Mouse (Mus musculus): ENCODE data around the gene Paqr8. TPM values are rescaled to one million over a fixed set of nuclear protein-coding genes. Genes with fewer than 3 reads are reported as not detected.

The Paqr8 gene
- total and polyA plus RNA-seq, 2 experiments from 2014 or later = 25.8 to 55.9 TPM

DNA sequence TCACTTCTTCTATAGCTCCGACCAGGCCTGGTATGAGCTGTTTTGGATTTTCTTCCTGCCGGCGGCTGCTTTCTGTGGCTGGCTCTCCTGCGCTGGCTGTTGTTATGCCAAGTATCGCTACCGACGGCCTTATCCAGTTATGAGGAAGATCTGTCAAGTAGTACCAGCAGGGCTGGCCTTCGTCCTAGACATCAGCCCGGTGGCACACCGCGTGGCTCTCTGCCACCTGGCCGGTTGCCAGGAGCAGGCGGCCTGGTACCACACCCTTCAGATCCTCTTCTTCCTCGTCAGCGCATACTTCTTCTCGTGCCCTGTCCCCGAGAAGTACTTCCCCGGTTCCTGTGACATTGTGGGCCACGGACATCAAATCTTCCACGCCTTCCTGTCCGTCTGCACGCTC lies 44.7 kb downstream of the Paqr8 start:
- Histone ChIP-seq H3K27ac (ENCODE audit: low read depth, low read length) (no peak overlapping the region), H3K4me1 (ENCODE audit: insufficient read depth) (no peaks in the 10 kb centered on the region), H3K9me3 (ENCODE audit: low read length) (no peaks in the 10 kb centered on the region), H3K4me2 (ENCODE audit: low read depth) (no peak overlapping the region), H3K27me3 (ENCODE audit: insufficient read depth, low read length) (no peaks in the 10 kb centered on the region), H3K4me3 (ENCODE audit: low read depth, low read length) (no peak overlapping the region), H3K9ac (no peak overlapping the region), H3K36me3 (ENCODE audit: insufficient read depth) (peaks cover 13% of the 10 kb centered on the region)
- DNase-seq = no peak
- no peak for TF ChIP-seq CTCF (IDR thresholded peaks at IDR 0.05; ENCODE audit: low read depth)
- 73% methylated on average over 22 of the region's 22 CpGs for WGBS
- 0 out of 2 replicates have a peak, but pooled peaks have one; percentile 12 for ATAC-seq

DNA sequence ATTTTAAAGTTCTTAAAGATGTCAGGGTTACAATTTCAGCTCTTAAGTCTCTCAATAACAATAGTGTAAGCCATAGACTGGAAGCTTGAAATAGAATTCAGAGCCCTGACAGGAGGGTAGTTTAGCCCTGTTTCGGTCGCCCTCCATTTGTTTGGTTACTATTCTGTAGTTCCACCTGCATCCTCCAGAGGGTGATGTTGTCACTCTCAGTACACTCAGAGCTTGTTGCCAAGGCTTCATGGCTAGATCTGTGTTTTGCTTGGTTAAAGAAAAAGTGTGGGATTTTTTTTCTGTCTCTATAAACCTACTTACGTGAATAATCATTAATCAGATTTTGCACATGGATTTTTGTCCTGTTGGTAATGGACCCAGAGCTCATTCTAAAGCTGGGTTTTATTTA lies 48.6 kb downstream of the Paqr8 start:
- Histone ChIP-seq H3K27me3 (ENCODE audit: insufficient read depth, low read length) (no peaks in the 10 kb centered on the region), H3K4me1 (ENCODE audit: insufficient read depth) (0 out of 2 replicates have a peak, but pooled peaks cover 6% of the 10 kb centered on the region), H3K9me3 (ENCODE audit: low read length) (no peaks in the 10 kb centered on the region), H3K4me2 (ENCODE audit: low read depth) (no peak overlapping the region), H3K9ac (no peak overlapping the region), H3K4me3 (ENCODE audit: low read depth, low read length) (no peak overlapping the region), H3K27ac (ENCODE audit: low read depth, low read length) (no peak overlapping the region), H3K36me3 (ENCODE audit: insufficient read depth) (peaks cover 13% of the 10 kb centered on the region)
- DNase-seq = peak; percentile 85
- TF ChIP-seq CTCF (IDR thresholded peaks at IDR 0.05; ENCODE audit: low read depth) = peak; percentile 89
- peak; percentile 66; the same call in 1 of the 2 replicates for ATAC-seq
- 25% methylated on average over 3 of the region's 3 CpGs for WGBS

DNA sequence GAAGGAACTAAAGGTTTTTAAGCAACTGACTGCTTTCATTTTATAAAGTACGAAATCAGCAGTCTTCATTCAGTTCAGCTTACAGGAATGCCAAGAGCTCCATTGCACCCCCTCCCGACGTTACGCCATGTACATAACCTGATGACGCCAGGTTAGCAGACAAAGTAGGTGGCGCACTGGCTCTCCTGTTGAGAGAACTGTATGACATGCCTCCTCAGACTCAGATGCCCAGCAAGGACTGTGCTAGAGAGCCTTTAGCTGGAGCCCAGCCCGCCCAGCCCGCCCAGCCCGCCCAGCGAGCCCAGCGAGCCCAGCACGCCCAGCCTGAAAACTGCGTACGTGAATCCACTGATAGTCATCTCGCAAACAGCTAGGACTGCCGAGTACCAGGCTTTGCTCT lies 49.7 kb downstream of the Paqr8 start:
- no peak overlapping the region for H3K4me3 ChIP-seq (ENCODE audit: low read depth, low read length)
- H3K4me2 ChIP-seq (ENCODE audit: low read depth) = no peak overlapping the region
- no peak overlapping the region for H3K9ac ChIP-seq
- TF ChIP-seq CTCF (IDR thresholded peaks at IDR 0.05; ENCODE audit: low read depth) = no peak
- peaks cover 5% of the 10 kb centered on the region for H3K36me3 ChIP-seq (ENCODE audit: insufficient read depth)
- ATAC-seq (no peak), DNase-seq (no peak)
- WGBS = 66% methylated on average over 16 of the region's 16 CpGs
- H3K27ac ChIP-seq (ENCODE audit: low read depth, low read length) = no peak overlapping the region
- no peaks in the 10 kb centered on the region for H3K9me3 ChIP-seq (ENCODE audit: low read length)
- H3K4me1 ChIP-seq (ENCODE audit: insufficient read depth) = 0 out of 2 replicates have a peak, but pooled peaks cover 6% of the 10 kb centered on the region
- H3K27me3 ChIP-seq (ENCODE audit: insufficient read depth, low read length) = no peaks in the 10 kb centered on the region

DNA sequence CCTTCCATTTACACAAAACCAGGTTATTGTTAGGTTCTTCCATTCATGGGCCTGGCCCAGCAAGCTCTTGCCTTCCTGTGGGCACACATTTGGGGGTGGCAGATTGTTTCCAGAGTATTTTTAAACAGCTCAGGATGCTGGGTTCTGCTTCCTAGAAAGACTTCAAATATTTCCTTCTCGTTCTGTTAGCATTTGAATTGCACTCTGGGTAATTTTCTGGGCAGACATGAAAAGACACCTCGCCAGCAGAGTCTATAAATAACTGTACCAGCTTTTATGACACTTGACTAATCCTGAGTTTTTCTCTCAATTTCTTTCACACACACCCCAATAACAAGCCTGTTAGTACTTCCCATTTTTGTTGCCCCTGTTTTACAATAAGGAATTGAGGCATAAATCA lies 50.9 kb downstream of the Paqr8 start:
- TF ChIP-seq CTCF (IDR thresholded peaks at IDR 0.05; ENCODE audit: low read depth) = no peak
- Histone ChIP-seq H3K4me3 (ENCODE audit: low read depth, low read length) (no peak overlapping the region), H3K4me1 (ENCODE audit: insufficient read depth) (0 out of 2 replicates have a peak, but pooled peaks cover 6% of the 10 kb centered on the region), H3K27ac (ENCODE audit: low read depth, low read length) (0 out of 2 replicates have a peak overlapping the region, but pooled peaks have one; percentile 5), H3K36me3 (ENCODE audit: insufficient read depth) (peaks cover 4% of the 10 kb centered on the region; the same call in 1 of the 2 replicates), H3K9ac (no peak overlapping the region), H3K4me2 (ENCODE audit: low read depth) (no peak overlapping the region), H3K9me3 (ENCODE audit: low read length) (no peaks in the 10 kb centered on the region), H3K27me3 (ENCODE audit: insufficient read depth, low read length) (no peaks in the 10 kb centered on the region)
- peak; percentile 65 for ATAC-seq
- DNase-seq = peak; percentile 50
- 27% methylated on average over 2 of the region's 2 CpGs for WGBS

DNA sequence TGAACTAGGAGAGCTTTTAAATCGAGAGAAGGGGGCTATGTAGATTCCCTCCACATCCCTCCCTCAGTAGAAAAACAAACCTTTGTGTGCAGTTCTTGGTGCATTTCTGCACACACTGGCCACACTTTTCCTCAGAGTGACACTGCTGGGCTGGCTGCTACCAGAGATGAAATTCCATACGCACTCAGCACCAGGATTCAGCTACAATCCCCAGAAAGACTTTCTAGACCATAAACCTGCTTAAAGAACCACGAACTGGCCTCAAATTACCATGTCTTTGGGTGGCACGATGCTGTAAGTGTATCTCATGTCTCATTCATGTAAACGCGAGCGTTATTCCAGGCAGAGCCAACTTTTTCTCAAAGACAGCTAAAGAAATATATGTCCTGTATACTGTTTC lies 51.5 kb downstream of the Paqr8 start:
- Histone ChIP-seq H3K9me3 (ENCODE audit: low read length) (no peaks in the 10 kb centered on the region), H3K36me3 (ENCODE audit: insufficient read depth) (no peaks in the 10 kb centered on the region; the same call in 1 of the 2 replicates), H3K27ac (ENCODE audit: low read depth, low read length) (0 out of 2 replicates have a peak overlapping the region, but pooled peaks have one; percentile 5), H3K4me1 (ENCODE audit: insufficient read depth) (0 out of 2 replicates have a peak, but pooled peaks cover 6% of the 10 kb centered on the region), H3K27me3 (ENCODE audit: insufficient read depth, low read length) (no peaks in the 10 kb centered on the region), H3K9ac (no peak overlapping the region), H3K4me3 (ENCODE audit: low read depth, low read length) (no peak overlapping the region), H3K4me2 (ENCODE audit: low read depth) (no peak overlapping the region)
- ATAC-seq = 0 out of 2 replicates have a peak, but pooled peaks have one; percentile 5
- no peak for DNase-seq
- no peak for TF ChIP-seq CTCF (IDR thresholded peaks at IDR 0.05; ENCODE audit: low read depth)
- WGBS = 84% methylated on average over 7 of the region's 7 CpGs

DNA sequence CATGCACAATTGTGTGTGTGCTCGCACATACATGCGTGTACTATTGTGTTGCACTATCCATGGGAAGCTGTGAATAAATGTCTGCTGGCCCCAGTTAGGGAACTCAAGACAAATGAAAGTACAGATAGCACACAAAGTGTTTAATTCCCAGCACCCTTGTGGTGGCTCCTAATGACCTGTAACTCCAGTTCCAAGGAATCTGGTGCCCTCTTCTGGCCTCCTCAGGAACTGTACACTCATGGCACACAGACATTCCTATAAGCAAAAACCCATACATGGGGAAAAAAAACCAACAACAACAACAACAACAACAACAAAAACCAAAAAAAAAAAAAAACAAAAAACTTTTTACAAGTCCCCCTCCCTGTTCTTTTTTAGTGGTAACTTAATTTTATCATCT lies 52.6 kb downstream of the Paqr8 start:
- Histone ChIP-seq H3K36me3 (ENCODE audit: insufficient read depth) (no peaks in the 10 kb centered on the region), H3K9me3 (ENCODE audit: low read length) (no peaks in the 10 kb centered on the region), H3K27ac (ENCODE audit: low read depth, low read length) (no peak overlapping the region), H3K9ac (no peak overlapping the region), H3K4me2 (ENCODE audit: low read depth) (no peak overlapping the region), H3K4me1 (ENCODE audit: insufficient read depth) (0 out of 2 replicates have a peak, but pooled peaks cover 6% of the 10 kb centered on the region), H3K4me3 (ENCODE audit: low read depth, low read length) (no peak overlapping the region), H3K27me3 (ENCODE audit: insufficient read depth, low read length) (no peaks in the 10 kb centered on the region)
- DNase-seq (no peak), ATAC-seq (no peak)
- peak; percentile 17; the same call in 1 of the 2 replicates for TF ChIP-seq CTCF (IDR thresholded peaks at IDR 0.05; ENCODE audit: low read depth)
- WGBS = 99% methylated on average over 2 of the region's 2 CpGs

DNA sequence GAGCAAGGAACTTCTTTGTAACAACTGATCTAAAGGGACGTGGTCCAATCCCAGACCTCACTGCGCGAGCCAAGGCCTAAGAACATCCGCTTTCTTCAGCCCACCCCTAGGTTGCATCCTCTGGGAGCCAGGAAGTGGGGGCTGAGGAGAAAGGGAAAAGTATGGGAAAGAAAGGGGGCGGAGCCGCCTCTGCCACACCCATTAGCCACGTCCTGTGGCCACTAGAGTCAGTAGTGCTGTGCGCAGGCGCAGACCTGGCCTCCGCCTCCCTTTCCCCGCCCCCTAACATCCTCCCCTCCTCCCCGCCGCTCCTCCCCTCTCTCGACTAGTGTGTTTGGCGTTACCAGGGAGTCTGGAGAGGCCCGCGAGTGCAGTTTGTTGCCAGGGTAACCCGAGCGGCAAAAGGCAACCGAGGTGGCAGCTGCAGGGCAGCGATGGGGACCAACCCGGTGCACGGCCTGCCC lies 60.9 kb downstream of the Paqr8 start, which contains the start of gene Efhc1:
TSS of gene Efhc1 (plus strand) at position 327 of the 464 bp plus-strand sequence.
- peak within 1 kb of the TSS; percentile 61 for H3K4me2 ChIP-seq (ENCODE audit: low read depth)
- H3K27ac ChIP-seq (ENCODE audit: low read depth, low read length) = peak within 1 kb of the TSS; percentile 81
- no peak for TF ChIP-seq CTCF (IDR thresholded peaks at IDR 0.05; ENCODE audit: low read depth)
- ATAC-seq (peak; percentile 97), DNase-seq (peak; percentile 97)
- no peaks in the 10 kb centered on the region for H3K9me3 ChIP-seq (ENCODE audit: low read length)
- H3K9ac ChIP-seq = peak within 1 kb of the TSS; percentile 74
- H3K4me3 ChIP-seq (ENCODE audit: low read depth, low read length) = peak within 1 kb of the TSS; percentile 55
- H3K36me3 ChIP-seq (ENCODE audit: insufficient read depth) = no peaks in the 10 kb centered on the region
- 2% methylated on average over 23 of the region's 23 CpGs for whole genome bisulfite sequencing
- 0 out of 2 replicates have a peak, but pooled peaks cover 3% of the 10 kb centered on the region for H3K4me1 ChIP-seq (ENCODE audit: insufficient read depth)
- H3K27me3 ChIP-seq (ENCODE audit: insufficient read depth, low read length) = no peaks in the 10 kb centered on the region
